Mouse (Mus musculus) intestine, postnatal 0 days (tissue): ENCODE results near the gene Heca. TPM values are rescaled to one million over a fixed set of nuclear protein-coding genes. Genes with fewer than 3 reads are reported as not detected.

Experiments
- ATAC-seq: fragments of 200-750 bp; cut with Nextera tagmentation; 2 replicates; pipeline ENCODE4 v1.8.0; 2017; ENCODE audit warnings: mild to moderate bottlenecking, moderate TSS enrichment, moderate library complexity
- H3K27ac ChIP-seq: fragments of 300-500 bp; sonication (generic); 2 replicates; pipeline ENCODE4 v1.5.1; 2014; ENCODE audit warnings: mild to moderate bottlenecking, low read depth, low read length, moderate library complexity
- H3K27me3 ChIP-seq: fragments of 300-500 bp; sonication (generic); replicated peaks from 2 replicates; pipeline ENCODE4 v1.6.1; 2014; ENCODE audit warnings: low read length, mixed read lengths; ENCODE audit not compliant: control insufficient read depth, insufficient read depth
- H3K36me3 ChIP-seq: fragments of 300-500 bp; sonication (generic); 2 replicates; pipeline ENCODE4 v1.6.1; 2014; ENCODE audit warnings: mild to moderate bottlenecking, moderate library complexity; ENCODE audit not compliant: control insufficient read depth, insufficient read depth
- H3K4me1 ChIP-seq: fragments of 300-500 bp; sonication (generic); replicated peaks from 2 replicates; pipeline ENCODE4 v1.6.1; 2014; ENCODE audit warnings: antibody characterized with exemption, low read length, mixed read lengths; ENCODE audit not compliant: control insufficient read depth, insufficient read depth
- H3K4me2 ChIP-seq: fragments of 300-500 bp; sonication (generic); replicated peaks from 2 replicates; pipeline ENCODE4 v1.6.1; 2014; ENCODE audit warnings: low read depth, mild to moderate bottlenecking, moderate library complexity
- H3K4me3 ChIP-seq: fragments of 300-500 bp; sonication (generic); 2 replicates; pipeline ENCODE4 v1.5.1; 2014; ENCODE audit warnings: low read depth, low read length
- H3K9ac ChIP-seq: fragments of 300-500 bp; sonication (generic); 2 replicates; pipeline ENCODE4 v1.6.1; 2014; ENCODE audit warnings: mild to moderate bottlenecking, low read depth, low read length
- H3K9me3 ChIP-seq: fragments of 300-500 bp; sonication (generic); 2 replicates; pipeline ENCODE4 v1.6.1; 2016; ENCODE audit warnings: mixed run types; ENCODE audit not compliant: control insufficient read depth
- CTCF ChIP-seq: sonication (generic); IDR thresholded peaks from 2 replicates; pipeline ENCODE4 v1.5.1; 2016; ENCODE audit warnings: low read depth, mild to moderate bottlenecking, control low read depth, antibody characterized with exemption, moderate library complexity
- WGBS: fragments of 180-500 bp; shearing (Covaris S2); extraction: QIAGEN DNeasy Blood & Tissue Kit; methylation state at CpG from one replicate; pipeline ENCODE4 v1.1.7; 2014; 5-methylcytosine and 5-hydroxymethylcytosine counted together
- polyA plus RNA-seq: library from polyadenylated mRNA; unstranded; fragments of >200 nt; fragmentation: Nextera tagmentation; extraction: Ambion mirVana; gene quantifications from 2 replicates; pipeline ENCODE4 v1.2.1, GENCODE M21; 2015

Gene Heca
- polyA plus RNA-seq, 1 experiment from 2014 or later, result 5.0 TPM

DNA sequence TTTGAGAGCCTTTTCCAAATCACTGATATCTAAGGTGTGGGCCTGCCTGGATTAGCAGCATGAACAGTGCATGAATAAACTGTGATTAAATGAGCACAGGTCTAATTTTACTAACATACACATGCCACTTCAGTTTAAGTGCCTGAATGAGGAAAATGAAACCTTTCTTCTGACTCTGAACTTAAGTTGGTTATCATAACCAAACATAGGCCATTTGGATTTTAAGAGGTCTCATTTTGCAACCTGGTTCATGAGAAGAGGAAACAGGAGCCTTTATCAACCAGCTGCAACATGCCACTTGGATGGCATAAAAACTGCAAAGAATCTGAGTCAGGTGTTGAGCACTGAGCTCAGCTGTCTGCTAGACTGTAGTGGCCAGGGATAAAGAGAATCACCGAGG is 16.7 kb downstream of the Heca start:
- Histone ChIP-seq H3K9me3 (no peaks in the 10 kb centered on the region), H3K27ac (no peak overlapping the region), H3K27me3 (no peaks in the 10 kb centered on the region), H3K36me3 (no peaks in the 10 kb centered on the region), H3K4me3 (no peak overlapping the region), H3K4me2 (no peak overlapping the region), H3K9ac (no peak overlapping the region), H3K4me1 (peaks cover 12% of the 10 kb centered on the region)
- ATAC-seq, result no peak
- 45% methylated on average over 1 of the region's 1 CpGs for WGBS
- TF ChIP-seq CTCF, result no peak

DNA sequence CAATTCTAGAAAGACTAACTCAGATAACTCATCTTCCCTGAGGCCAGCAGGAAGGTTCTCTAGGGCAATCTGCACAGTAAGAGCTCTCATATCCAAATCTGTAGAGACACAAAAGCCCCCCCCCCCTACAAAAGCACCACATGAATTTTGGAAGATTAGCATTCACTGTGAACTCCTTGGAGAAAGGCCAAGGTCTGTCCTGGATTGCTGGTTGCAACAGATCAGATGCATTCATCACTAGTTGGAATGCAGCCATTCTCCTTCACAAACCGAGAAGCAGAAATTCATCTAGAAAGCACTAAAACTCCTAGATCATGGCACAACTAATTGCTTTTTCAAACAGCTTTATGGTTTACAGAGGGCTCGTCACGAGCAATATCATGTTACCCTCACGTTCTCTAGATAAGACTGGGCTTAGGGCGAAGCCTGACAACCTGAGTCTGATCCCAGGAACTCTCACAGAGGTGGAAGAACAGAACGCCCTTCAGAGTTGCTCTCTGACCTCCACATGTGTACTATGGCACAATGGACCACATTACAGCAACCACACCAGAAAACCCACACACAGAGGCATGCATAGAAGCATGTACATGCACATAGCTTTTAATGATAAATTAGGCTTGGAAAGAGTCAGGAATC is 17.3 kb downstream of the Heca start:
- no peak for TF ChIP-seq CTCF
- H3K9ac ChIP-seq, result no peak overlapping the region
- no peak overlapping the region for H3K4me2 ChIP-seq
- WGBS, result 9% methylated on average over 6 of the region's 6 CpGs
- H3K36me3 ChIP-seq, result no peaks in the 10 kb centered on the region
- H3K27ac ChIP-seq, result no peak overlapping the region
- H3K4me3 ChIP-seq, result no peak overlapping the region
- H3K9me3 ChIP-seq, result no peaks in the 10 kb centered on the region
- peak; percentile 91 for ATAC-seq
- H3K4me1 ChIP-seq, result peaks cover 12% of the 10 kb centered on the region
- no peaks in the 10 kb centered on the region for H3K27me3 ChIP-seq

DNA sequence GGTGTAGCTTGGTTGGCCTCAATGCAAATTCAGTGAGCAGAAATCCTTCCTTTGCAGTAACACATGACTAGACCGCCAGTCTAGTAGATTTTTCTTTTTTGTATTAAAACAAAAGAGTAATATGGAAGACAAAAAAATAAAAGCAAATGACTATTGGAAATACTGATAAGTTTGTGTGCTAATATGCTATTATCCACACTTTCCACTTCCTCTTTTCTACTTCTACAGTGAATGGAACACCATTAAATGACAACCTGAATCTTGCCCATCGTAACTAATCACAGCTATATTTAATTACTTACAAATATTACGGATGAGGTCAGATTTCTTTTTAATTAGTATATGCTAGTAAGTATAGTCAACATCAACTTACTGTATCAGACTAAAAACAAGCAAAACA is 22.7 kb downstream of the Heca start:
- no peak for TF ChIP-seq CTCF
- 87% methylated on average over 3 of the region's 3 CpGs for WGBS
- Histone ChIP-seq H3K36me3 (no peaks in the 10 kb centered on the region), H3K4me1 (no peaks in the 10 kb centered on the region; the same call in 1 of the 2 replicates), H3K4me3 (no peak overlapping the region), H3K9me3 (no peaks in the 10 kb centered on the region), H3K9ac (no peak overlapping the region), H3K27ac (no peak overlapping the region), H3K4me2 (no peak overlapping the region), H3K27me3 (no peaks in the 10 kb centered on the region)
- ATAC-seq, result no peak

DNA sequence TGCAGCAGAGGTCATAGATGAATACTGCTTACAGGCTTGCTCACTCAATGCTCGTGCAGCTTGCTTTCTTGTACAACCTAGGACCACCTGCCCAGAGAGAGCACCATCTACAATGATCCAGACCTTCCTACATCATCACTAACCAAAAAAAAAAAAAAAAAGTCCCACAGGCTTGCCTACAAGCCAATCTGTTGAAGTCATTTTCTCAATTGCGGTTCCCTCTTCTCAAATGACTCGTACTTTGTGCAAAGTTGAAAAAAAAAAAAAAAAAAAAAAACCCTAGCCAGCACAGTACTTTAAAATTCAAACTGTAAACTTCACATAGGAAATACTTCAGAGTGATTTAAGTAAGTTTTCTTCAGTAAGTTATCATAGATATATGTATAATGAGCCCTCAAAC is 23.7 kb downstream of the Heca start:
- ATAC-seq, result no peak
- Histone ChIP-seq H3K4me3 (no peak overlapping the region), H3K36me3 (no peaks in the 10 kb centered on the region), H3K4me1 (no peaks in the 10 kb centered on the region; the same call in 1 of the 2 replicates), H3K27me3 (no peaks in the 10 kb centered on the region), H3K27ac (no peak overlapping the region), H3K4me2 (no peak overlapping the region), H3K9me3 (no peaks in the 10 kb centered on the region), H3K9ac (no peak overlapping the region)
- TF ChIP-seq CTCF, result no peak
- WGBS, result 73% methylated on average over 3 of the region's 3 CpGs

DNA sequence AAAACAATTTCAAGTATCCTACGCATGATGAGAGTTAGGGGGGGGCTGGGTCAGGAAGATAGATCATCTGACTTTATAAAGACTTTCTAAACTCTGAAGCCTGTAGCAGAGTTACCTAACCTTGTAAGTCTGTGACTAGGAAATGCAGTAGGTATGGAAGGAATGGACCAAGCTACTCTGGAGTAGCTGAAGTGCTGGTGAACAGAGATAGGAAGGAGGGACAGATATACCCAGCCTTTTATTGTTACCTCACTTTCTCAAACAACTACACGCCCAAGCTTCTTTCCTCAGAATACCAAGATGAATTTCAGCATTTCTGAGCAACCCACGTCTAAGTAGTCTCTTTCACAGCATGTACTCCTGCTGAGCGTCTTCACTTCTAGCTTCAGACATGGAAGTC is 26.5 kb downstream of the Heca start:
- ATAC-seq, result no peak
- no peak overlapping the region for H3K4me2 ChIP-seq
- no peaks in the 10 kb centered on the region; the same call in 1 of the 2 replicates for H3K4me1 ChIP-seq
- H3K27me3 ChIP-seq, result no peaks in the 10 kb centered on the region
- TF ChIP-seq CTCF, result no peak
- 70% methylated on average over 4 of the region's 4 CpGs for WGBS
- no peak overlapping the region for H3K4me3 ChIP-seq
- H3K9me3 ChIP-seq, result no peaks in the 10 kb centered on the region
- H3K36me3 ChIP-seq, result no peaks in the 10 kb centered on the region
- H3K9ac ChIP-seq, result no peak overlapping the region
- H3K27ac ChIP-seq, result no peak overlapping the region

DNA sequence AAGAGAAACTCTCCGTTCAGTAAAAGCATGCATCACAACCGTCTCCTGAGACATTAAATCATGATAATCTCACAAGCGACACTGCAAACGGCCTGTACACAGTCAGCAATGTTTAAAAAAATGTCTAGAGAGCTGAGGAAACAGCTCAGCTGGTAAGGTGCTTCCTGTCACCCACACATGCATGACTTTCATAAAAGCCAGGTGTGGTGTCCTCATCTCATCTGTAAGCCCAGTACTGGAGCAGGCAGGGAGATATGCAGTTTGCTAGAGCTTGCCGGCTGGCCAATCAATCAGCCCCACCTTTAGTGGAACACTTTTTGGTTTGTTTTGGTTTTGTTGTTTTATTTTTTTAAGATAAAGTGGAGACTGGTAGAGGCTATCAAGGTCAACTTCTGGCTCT is 27.9 kb downstream of the Heca start:
- no peak for ATAC-seq
- Histone ChIP-seq H3K36me3 (peaks cover 8% of the 10 kb centered on the region; the same call in 1 of the 2 replicates), H3K9me3 (no peaks in the 10 kb centered on the region), H3K4me2 (no peak overlapping the region), H3K9ac (no peak overlapping the region), H3K4me3 (no peak overlapping the region), H3K27ac (no peak overlapping the region), H3K27me3 (no peaks in the 10 kb centered on the region), H3K4me1 (no peaks in the 10 kb centered on the region)
- 71% methylated on average over 5 of the region's 5 CpGs for whole genome bisulfite sequencing
- TF ChIP-seq CTCF, result no peak

DNA sequence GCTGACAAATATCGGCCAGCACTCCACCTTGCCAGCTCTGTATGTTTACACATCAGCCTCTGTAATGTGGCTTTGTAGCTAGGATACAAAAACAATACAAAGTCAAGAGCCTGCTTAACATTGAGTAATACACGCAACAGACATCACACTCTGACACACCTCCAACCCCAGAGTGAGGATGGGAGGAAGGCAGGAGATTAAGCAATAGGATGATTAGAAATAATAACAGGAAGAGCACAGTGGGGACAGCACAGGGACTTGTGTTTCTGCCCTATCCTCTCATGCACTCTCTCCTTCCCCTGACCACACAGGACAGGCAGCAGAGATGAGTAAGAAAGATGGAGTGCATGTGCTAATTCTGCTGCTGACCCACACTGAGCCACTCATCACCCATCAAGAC is 28.8 kb downstream of the Heca start:
- no peak overlapping the region for H3K4me2 ChIP-seq
- H3K4me3 ChIP-seq, result no peak overlapping the region
- peaks cover 9% of the 10 kb centered on the region; the same call in 1 of the 2 replicates for H3K36me3 ChIP-seq
- H3K27ac ChIP-seq, result no peak overlapping the region
- 38% methylated on average over 2 of the region's 2 CpGs for WGBS
- H3K27me3 ChIP-seq, result no peaks in the 10 kb centered on the region
- no peak for ATAC-seq
- no peaks in the 10 kb centered on the region for H3K4me1 ChIP-seq
- no peak overlapping the region for H3K9ac ChIP-seq
- H3K9me3 ChIP-seq, result no peaks in the 10 kb centered on the region
- TF ChIP-seq CTCF, result no peak
